Mouse (Mus musculus): ENCODE results near the gene Hoxd11. TPM values are rescaled to one million over a fixed set of nuclear protein-coding genes. Genes with fewer than 3 reads are reported as not detected.

The Hoxd11 gene
- polyA plus RNA-seq, 1 experiment from 2014 or later, result 23.8 TPM

- no peaks in the 10 kb centered on the region for H3K27me3 ChIP-seq (ENCODE audit: insufficient read depth, low read length)
Observed at GRCm38 (mm10) chr2:74692808-74693431, 13.6 kb downstream of the Hoxd11 start.

GRCm38 (mm10) chr2:74693432-74693827 lies 14.1 kb downstream of the Hoxd11 start:
- Histone ChIP-seq H3K4me1 (replicated peaks; ENCODE audit: insufficient read depth, low read length) (peaks cover 11% of the 10 kb centered on the region), H3K9ac (ENCODE audit: low read depth, low read length) (peak overlapping the region; percentile 100), H3K27ac (peak overlapping the region; percentile 97), H3K27me3 (ENCODE audit: insufficient read depth, low read length) (no peaks in the 10 kb centered on the region), H3K9me3 (replicated peaks; ENCODE audit: low read length) (no peaks in the 10 kb centered on the region), H3K4me3 (replicated peaks; ENCODE audit: low read depth, low read length) (peak overlapping the region; percentile 82), H3K4me2 (ENCODE audit: low read length) (peak overlapping the region; percentile 90), H3K36me3 (ENCODE audit: insufficient read depth, low read length) (0 out of 2 replicates have a peak, but pooled peaks cover 5% of the 10 kb centered on the region)
- no peak for TF ChIP-seq CTCF (IDR thresholded peaks at IDR 0.05; ENCODE audit: low read depth)
- ATAC-seq (replicated peaks; ENCODE audit: low FRiP score, low read depth) (no peak), DNase-seq (ENCODE audit: low spot score) (no peak)
- 27% methylated on average over 4 of the region's 4 CpGs for WGBS

More at GRCm38 (mm10) chr2:74692808-74693431, 13.6 kb downstream of the Hoxd11 start:
- TF ChIP-seq CTCF (IDR thresholded peaks at IDR 0.05; ENCODE audit: low read depth), result no peak
- Histone ChIP-seq H3K27ac (peak overlapping the region; percentile 97), H3K4me2 (ENCODE audit: low read length) (peak overlapping the region; percentile 90), H3K36me3 (ENCODE audit: insufficient read depth, low read length) (0 out of 2 replicates have a peak, but pooled peaks cover 5% of the 10 kb centered on the region), H3K9ac (ENCODE audit: low read depth, low read length) (peak overlapping the region; percentile 100), H3K9me3 (replicated peaks; ENCODE audit: low read length) (no peaks in the 10 kb centered on the region), H3K4me3 (replicated peaks; ENCODE audit: low read depth, low read length) (peak overlapping the region; percentile 82), H3K4me1 (replicated peaks; ENCODE audit: insufficient read depth, low read length) (peaks cover 11% of the 10 kb centered on the region)
- WGBS, result 12% methylated on average over 20 of the region's 20 CpGs
- ATAC-seq (replicated peaks; ENCODE audit: low FRiP score, low read depth) (no peak), DNase-seq (ENCODE audit: low spot score) (no peak)

GRCm38 (mm10) chr2:74694066-74694465 lies 14.7 kb downstream of the Hoxd11 start:
- TF ChIP-seq CTCF (IDR thresholded peaks at IDR 0.05; ENCODE audit: low read depth), result peak; percentile 67
- H3K36me3 ChIP-seq (ENCODE audit: insufficient read depth, low read length), result 0 out of 2 replicates have a peak, but pooled peaks cover 5% of the 10 kb centered on the region
- WGBS, result 9% methylated on average over 16 of the region's 16 CpGs
- H3K9ac ChIP-seq (ENCODE audit: low read depth, low read length), result peak overlapping the region; percentile 100
- no peaks in the 10 kb centered on the region for H3K27me3 ChIP-seq (ENCODE audit: insufficient read depth, low read length)
- DNase-seq (ENCODE audit: low spot score) (peak; percentile 95), ATAC-seq (replicated peaks; ENCODE audit: low FRiP score, low read depth) (no peak)
- peak overlapping the region; percentile 90 for H3K4me2 ChIP-seq (ENCODE audit: low read length)
- peaks cover 11% of the 10 kb centered on the region for H3K4me1 ChIP-seq (replicated peaks; ENCODE audit: insufficient read depth, low read length)
- H3K27ac ChIP-seq, result 0 out of 2 replicates have a peak overlapping the region, but pooled peaks have one; percentile 97
- no peaks in the 10 kb centered on the region for H3K9me3 ChIP-seq (replicated peaks; ENCODE audit: low read length)
- H3K4me3 ChIP-seq (replicated peaks; ENCODE audit: low read depth, low read length), result peak overlapping the region; percentile 82

- Histone ChIP-seq H3K9ac (ENCODE audit: low read depth, low read length) (peak overlapping the region; percentile 100; the same call in 1 of the 2 replicates), H3K9me3 (replicated peaks; ENCODE audit: low read length) (no peaks in the 10 kb centered on the region), H3K4me3 (replicated peaks; ENCODE audit: low read depth, low read length) (peak overlapping the region; percentile 91), H3K4me2 (ENCODE audit: low read length) (peak overlapping the region; percentile 90), H3K36me3 (ENCODE audit: insufficient read depth, low read length) (0 out of 2 replicates have a peak, but pooled peaks cover 5% of the 10 kb centered on the region), H3K27me3 (ENCODE audit: insufficient read depth, low read length) (no peaks in the 10 kb centered on the region), H3K4me1 (replicated peaks; ENCODE audit: insufficient read depth, low read length) (peaks cover 15% of the 10 kb centered on the region), H3K27ac (peak overlapping the region; percentile 98)
- TF ChIP-seq CTCF (IDR thresholded peaks at IDR 0.05; ENCODE audit: low read depth), result no peak
- 47% methylated on average over 1 of the region's 1 CpGs for WGBS
- DNase-seq (ENCODE audit: low spot score), result no peak
- no peak for ATAC-seq (replicated peaks; ENCODE audit: low FRiP score, low read depth)
Observed at GRCm38 (mm10) chr2:74695383-74695782, 16.0 kb downstream of the Hoxd11 start.

GRCm38 (mm10) chr2:74695813-74696430 lies 16.6 kb downstream of the Hoxd11 start:
- Histone ChIP-seq H3K4me2 (ENCODE audit: low read length) (peak overlapping the region; percentile 90), H3K27me3 (ENCODE audit: insufficient read depth, low read length) (no peaks in the 10 kb centered on the region), H3K36me3 (ENCODE audit: insufficient read depth, low read length) (0 out of 2 replicates have a peak, but pooled peaks cover 5% of the 10 kb centered on the region), H3K9ac (ENCODE audit: low read depth, low read length) (peak overlapping the region; percentile 100), H3K9me3 (replicated peaks; ENCODE audit: low read length) (no peaks in the 10 kb centered on the region), H3K27ac (peak overlapping the region; percentile 98), H3K4me3 (replicated peaks; ENCODE audit: low read depth, low read length) (peak overlapping the region; percentile 91), H3K4me1 (replicated peaks; ENCODE audit: insufficient read depth, low read length) (peaks cover 20% of the 10 kb centered on the region)
- 30% methylated on average over 7 of the region's 7 CpGs for WGBS
- ATAC-seq (replicated peaks; ENCODE audit: low FRiP score, low read depth) (no peak), DNase-seq (ENCODE audit: low spot score) (no peak)
- TF ChIP-seq CTCF (IDR thresholded peaks at IDR 0.05; ENCODE audit: low read depth), result no peak

Data from kidney, postnatal 0 days (tissue).